Mouse (Mus musculus): ENCODE measurements at regions not wholly inside any gene's neighbourhood (a gene's known extent, or its start where the extent isn't known, plus 50 kb on each side); places are given as distances from the start of the nearest gene placed in this dataset.

DNA sequence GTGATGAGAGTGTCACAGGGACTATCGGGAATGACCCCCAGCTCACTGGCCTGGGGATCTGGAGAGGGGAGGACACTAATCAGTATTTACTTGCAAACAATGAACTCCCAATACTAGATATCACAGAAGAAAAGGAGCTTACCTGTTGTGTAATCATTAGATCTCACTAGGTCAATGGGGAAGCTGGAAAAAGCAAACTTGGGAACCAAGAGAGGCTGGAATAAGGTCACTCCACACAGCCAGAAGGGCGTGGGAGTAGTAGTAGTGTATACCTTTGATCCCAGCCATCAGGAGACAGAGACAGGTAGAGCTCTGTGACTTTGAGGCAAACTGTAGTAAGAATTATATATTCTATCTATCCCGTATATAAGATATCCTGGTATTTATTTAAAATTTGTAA is 194.3 kb downstream of the Fam43a start:
- no peak for TF ChIP-seq CTCF (IDR thresholded peaks at IDR 0.05; ENCODE audit: low read depth, low read length)
- TF ChIP-seq POLR2A (IDR thresholded peaks at IDR 0.05; ENCODE audit: borderline replicate concordance, low read depth, low read length): no peak

Measured in bone marrow macrophage, adult 2 months (primary cell).